In genomic region chr4:99947896-99948295, GRCm38 (mm10) we compare ENCODE assay signal across 18 mouse cellular contexts. TPM values are rescaled to one million over a fixed set of nuclear protein-coding genes. Genes with fewer than 3 reads are reported as not detected.
DNase-seq lines count a peak whose midpoint lies in the region; ATAC-seq and TF ChIP-seq lines count a peak whose summit lies in the region.
"Had no signal": no experiment of that assay in that cellular context is flagged by ENCODE, and none has a peak within 500 bp of the region (broad histone marks: within the 10 kb centered on the region; RNA-seq: fewer than 3 reads in every experiment).

No protein-coding gene starts in this region.

- TF ChIP-seq CTCF in gastrocnemius, adult 2 months (IDR thresholded peaks at IDR 0.05), result no peak

- no peak overlapping the region; the same call in 1 of the 2 replicates for H3K4me3 ChIP-seq in gastrocnemius, adult 2 months
- H3K4me3 ChIP-seq: embryonic facial prominence, embryonic 10.5 days; embryonic facial prominence, embryonic 12.5 days had no signal

- ATAC-seq in CD4-positive, CD25-positive, alpha-beta regulatory T cell, adult 4 months, result no peak

- peak; percentile 9 for DNase-seq in CD4-positive, CD25-positive, alpha-beta regulatory T cell, adult 2 months (ENCODE audit: low read depth, low spot score)
- no peak for DNase-seq in gastrocnemius, adult 2 months
- no peak for DNase-seq in gastrocnemius, postnatal 25 days
- peak; percentile 24 for DNase-seq in CD4-positive helper T cell, adult 2 months (ENCODE audit: low read depth, low spot score)
- DNase-seq in induced T-regulatory cell, adult 2 months (ENCODE audit: low read depth), result peak; percentile 29
- DNase-seq in thymus, adult 18-20 months, result no peak
- no peak for DNase-seq in urinary bladder, adult 2 months (ENCODE audit: low spot score)
- DNase-seq: adrenal gland, adult 8-10 months; adrenal gland, postnatal 14 days; adrenal gland, postnatal 36 days; B cell, adult 2 months; cerebellum, adult 11-12 months; cerebellum, adult 2 months; cerebellum, adult 9-10 months; cerebellum, postnatal 25 days had no signal

- H3K27ac ChIP-seq in gastrocnemius, adult 2 months, result peak overlapping the region; percentile 52
- H3K27ac ChIP-seq: embryonic facial prominence, embryonic 10.5 days; embryonic facial prominence, embryonic 12.5 days had no signal

- intact Hi-C loops in gastrocnemius, adult 2 months (cut with DNase I), result loop anchor here (5.0 kb wide), 1 partner anchor 589 kb away; no protein-coding TSS in a partner anchor

RNA-seq across cellular contexts. Expression of gene Itgb3bp, which starts 18.3 kb away (rescaled TPM):
- 10 to 100 TPM; 24.6 to 34.0 TPM for polyA plus RNA-seq in CD4-positive, CD25-positive, alpha-beta regulatory T cell, adult 4 months (2017; shearing (Covaris generic))
- 1 to 10 TPM; 3.7 to 5.1 TPM for total RNA-seq in gastrocnemius, adult 2 months (2021)
- 1 to 10 TPM; 3.6 to 4.7 TPM for total RNA-seq in gastrocnemius, postnatal 25 days (2021)
- polyA plus RNA-seq in urinary bladder, adult 2 months (2012; rRNA removed), result 6.2 and 7.3 TPM in 2 replicates

RNA-seq across cellular contexts. Expression of gene Pgm1, which starts 18.7 kb away (rescaled TPM):
- 10 to 100 TPM; 34.0 to 59.5 TPM for polyA plus RNA-seq in CD4-positive, CD25-positive, alpha-beta regulatory T cell, adult 4 months (2017; shearing (Covaris generic))
- total RNA-seq in gastrocnemius, adult 2 months (2021), result 1,000 to 10,000 TPM; 1,079 to 1,367 TPM
- 1,000 to 10,000 TPM in 1 of 2 experiments, 100 to 1,000 TPM in 1; 832 to 1,031 TPM for total RNA-seq in gastrocnemius, postnatal 25 days (2021)
- 53.3 and 54.5 TPM in 2 replicates for polyA plus RNA-seq in urinary bladder, adult 2 months (2012; rRNA removed)

Comparison
In these comparisons a context has a peak if more than half of its experiments do, and no peak if none do; other contexts are left out.
1. DNase-seq: peak in CD4-positive, CD25-positive, alpha-beta regulatory T cell, adult 2 months (single experiment), CD4-positive helper T cell, adult 2 months (single experiment) and induced T-regulatory cell, adult 2 months (single experiment); none in gastrocnemius, adult 2 months (single experiment), gastrocnemius, postnatal 25 days (single experiment), thymus, adult 18-20 months (0 of 2) and urinary bladder, adult 2 months (single experiment).